Mouse (Mus musculus) limb, embryonic 15.5 days (tissue): ENCODE measurements around the gene Gjc2. TPM values are rescaled to one million over a fixed set of nuclear protein-coding genes. Genes with fewer than 3 reads are reported as not detected.

Experiments used
- ATAC-seq: fragments of 200-750 bp; cut with Nextera tagmentation; 2 replicates; pipeline ENCODE4 v1.8.0; 2017; ENCODE audit warnings: low read depth, moderate TSS enrichment; ENCODE audit not compliant: insufficient number of reproducible peaks, low FRiP score, low TSS enrichment
- H3K27ac ChIP-seq: fragments of 300-500 bp; sonication (generic); 2 replicates; pipeline ENCODE4 v1.5.1; 2015; ENCODE audit warnings: moderate library complexity, mild to moderate bottlenecking, inconsistent platforms
- H3K27me3 ChIP-seq: fragments of 300-500 bp; sonication (generic); 2 replicates; pipeline ENCODE4 v1.6.1; 2015; ENCODE audit warnings: inconsistent platforms
- H3K36me3 ChIP-seq: fragments of 300-500 bp; sonication (generic); 2 replicates; pipeline ENCODE4 v1.6.1; 2015; ENCODE audit warnings: inconsistent platforms
- H3K4me1 ChIP-seq: fragments of 300-500 bp; sonication (generic); 2 replicates; pipeline ENCODE4 v1.6.1; 2015; ENCODE audit warnings: inconsistent platforms
- H3K4me2 ChIP-seq: fragments of 300-500 bp; sonication (generic); 2 replicates; pipeline ENCODE4 v1.6.1; 2015; ENCODE audit warnings: mild to moderate bottlenecking, inconsistent platforms
- H3K4me3 ChIP-seq: fragments of 300-500 bp; sonication (generic); 2 replicates; pipeline ENCODE4 v1.5.1; 2015; ENCODE audit warnings: mild to moderate bottlenecking, inconsistent platforms
- H3K9ac ChIP-seq: fragments of 300-500 bp; sonication (generic); 2 replicates; pipeline ENCODE4 v1.6.1; 2015; ENCODE audit warnings: inconsistent platforms
- H3K9me3 ChIP-seq: fragments of 300-500 bp; sonication (generic); 2 replicates; pipeline ENCODE4 v1.6.1; 2016; ENCODE audit warnings: inconsistent platforms
- WGBS: fragments of 180-500 bp; shearing (Covaris S2); methylation state at CpG from one replicate; pipeline ENCODE4 v1.1.7; 2015; 5-methylcytosine and 5-hydroxymethylcytosine counted together
- polyA plus RNA-seq: library from polyadenylated mRNA; unstranded; fragments of >200 nt; fragmentation: Nextera tagmentation; extraction: Ambion mirVana; gene quantifications from 2 replicates; pipeline ENCODE4 v1.2.1, GENCODE M21; 2015

The Gjc2 gene
- polyA plus RNA-seq, 1 experiment from 2014 or later: 0.32 TPM

GRCm38 (mm10) chr11:59151729-59152128, 31.3 kb downstream of the Gjc2 start:
- Histone ChIP-seq H3K27me3 (no peaks in the 10 kb centered on the region), H3K9me3 (no peaks in the 10 kb centered on the region), H3K27ac (no peak overlapping the region), H3K9ac (no peak overlapping the region), H3K36me3 (peaks cover 11% of the 10 kb centered on the region; the same call in 1 of the 2 replicates), H3K4me1 (no peaks in the 10 kb centered on the region), H3K4me3 (no peak overlapping the region), H3K4me2 (no peak overlapping the region)
- WGBS: 27% methylated on average over 3 of the region's 3 CpGs
- no peak for ATAC-seq

GRCm38 (mm10) chr11:59149302-59149701, 33.7 kb downstream of the Gjc2 start:
- no peak for ATAC-seq
- Histone ChIP-seq H3K9ac (no peak overlapping the region), H3K36me3 (no peaks in the 10 kb centered on the region), H3K9me3 (no peaks in the 10 kb centered on the region), H3K27me3 (no peaks in the 10 kb centered on the region), H3K27ac (no peak overlapping the region), H3K4me2 (no peak overlapping the region), H3K4me3 (no peak overlapping the region), H3K4me1 (no peaks in the 10 kb centered on the region)
- 71% methylated on average over 3 of the region's 3 CpGs for WGBS

GRCm38 (mm10) chr11:59142962-59143361, 40.1 kb downstream of the Gjc2 start:
- no peak overlapping the region for H3K27ac ChIP-seq
- 67% methylated on average over 5 of the region's 5 CpGs for WGBS
- no peak for ATAC-seq
- peaks cover 2% of the 10 kb centered on the region; the same call in 1 of the 2 replicates for H3K4me1 ChIP-seq
- H3K27me3 ChIP-seq: peaks cover 7% of the 10 kb centered on the region
- H3K4me3 ChIP-seq: no peak overlapping the region
- no peak overlapping the region for H3K4me2 ChIP-seq
- H3K9me3 ChIP-seq: no peaks in the 10 kb centered on the region
- H3K9ac ChIP-seq: no peak overlapping the region
- no peaks in the 10 kb centered on the region for H3K36me3 ChIP-seq

- H3K27me3 ChIP-seq: peaks cover 18% of the 10 kb centered on the region
- peak overlapping the region; percentile 29; the same call in 1 of the 2 replicates for H3K4me2 ChIP-seq
- no peak overlapping the region for H3K9ac ChIP-seq
- no peak overlapping the region for H3K27ac ChIP-seq
- ATAC-seq: no peak
- 11% methylated on average over 14 of the region's 14 CpGs for WGBS
- no peaks in the 10 kb centered on the region for H3K36me3 ChIP-seq
- peaks cover 2% of the 10 kb centered on the region; the same call in 1 of the 2 replicates for H3K4me1 ChIP-seq
- no peak overlapping the region for H3K4me3 ChIP-seq
- no peaks in the 10 kb centered on the region for H3K9me3 ChIP-seq
These were observed 41.1 kb downstream of the Gjc2 start for GRCm38 (mm10) chr11:59141772-59142370.

GRCm38 (mm10) chr11:59138537-59139486, 44.2 kb downstream of the Gjc2 start:
- peaks cover 18% of the 10 kb centered on the region for H3K4me1 ChIP-seq
- 65% methylated on average over 19 of the region's 19 CpGs for WGBS
- no peaks in the 10 kb centered on the region for H3K9me3 ChIP-seq
- peaks cover 48% of the 10 kb centered on the region for H3K27me3 ChIP-seq
- H3K4me3 ChIP-seq: no peak overlapping the region
- no peak overlapping the region for H3K27ac ChIP-seq
- no peak for ATAC-seq
- H3K36me3 ChIP-seq: no peaks in the 10 kb centered on the region
- H3K9ac ChIP-seq: no peak overlapping the region
- H3K4me2 ChIP-seq: no peak overlapping the region

- Histone ChIP-seq H3K4me3 (no peak overlapping the region), H3K27ac (no peak overlapping the region), H3K4me1 (peaks cover 18% of the 10 kb centered on the region), H3K27me3 (peaks cover 65% of the 10 kb centered on the region), H3K9me3 (no peaks in the 10 kb centered on the region), H3K9ac (no peak overlapping the region), H3K4me2 (no peak overlapping the region), H3K36me3 (no peaks in the 10 kb centered on the region)
- ATAC-seq: no peak
- WGBS: 70% methylated on average over 12 of the region's 12 CpGs
These were observed 45.9 kb downstream of the Gjc2 start for GRCm38 (mm10) chr11:59136994-59137706.

GRCm38 (mm10) chr11:59135904-59136452, 47.0 kb downstream of the Gjc2 start, which contains the start of gene Obscn:
Gene Obscn (minus strand): TSS chr11:59136402.
- 21% methylated on average over 44 of the region's 44 CpGs for WGBS
- H3K4me2 ChIP-seq: peak within 1 kb of the TSS; percentile 26
- H3K4me3 ChIP-seq: peak within 1 kb of the TSS; percentile 21
- no peak within 1 kb of the TSS for H3K9ac ChIP-seq
- H3K27ac ChIP-seq: no peak within 1 kb of the TSS
- H3K27me3 ChIP-seq: peaks cover 73% of the 10 kb centered on the region
- ATAC-seq: no peak
- no peaks in the 10 kb centered on the region for H3K9me3 ChIP-seq
- peaks cover 16% of the 10 kb centered on the region for H3K4me1 ChIP-seq
- H3K36me3 ChIP-seq: no peaks in the 10 kb centered on the region

GRCm38 (mm10) chr11:59135051-59135820, 47.8 kb downstream of the Gjc2 start:
- Histone ChIP-seq H3K27ac (no peak overlapping the region), H3K4me2 (peak overlapping the region; percentile 26), H3K9me3 (no peaks in the 10 kb centered on the region), H3K4me3 (peak overlapping the region; percentile 21), H3K36me3 (no peaks in the 10 kb centered on the region), H3K27me3 (peaks cover 77% of the 10 kb centered on the region), H3K4me1 (peaks cover 16% of the 10 kb centered on the region), H3K9ac (no peak overlapping the region)
- WGBS: 8% methylated on average over 55 of the region's 55 CpGs
- no peak for ATAC-seq

GRCm38 (mm10) chr11:59134373-59134997, 48.5 kb downstream of the Gjc2 start:
- Histone ChIP-seq H3K4me3 (peak overlapping the region; percentile 20), H3K4me1 (peaks cover 16% of the 10 kb centered on the region), H3K4me2 (peak overlapping the region; percentile 19), H3K27ac (no peak overlapping the region), H3K9ac (no peak overlapping the region), H3K27me3 (peaks cover 77% of the 10 kb centered on the region), H3K9me3 (no peaks in the 10 kb centered on the region), H3K36me3 (no peaks in the 10 kb centered on the region)
- 6% methylated on average over 34 of the region's 35 CpGs for WGBS
- no peak for ATAC-seq

GRCm38 (mm10) chr11:59132065-59132464, 50.9 kb downstream of the Gjc2 start:
- 87% methylated on average over 2 of the region's 3 CpGs for WGBS
- peaks cover 61% of the 10 kb centered on the region for H3K27me3 ChIP-seq

More at GRCm38 (mm10) chr11:59132065-59132464, 50.9 kb downstream of the Gjc2 start:
- no peak overlapping the region for H3K4me2 ChIP-seq
- no peak overlapping the region for H3K9ac ChIP-seq
- H3K4me1 ChIP-seq: peaks cover 16% of the 10 kb centered on the region
- no peak overlapping the region for H3K4me3 ChIP-seq
- no peaks in the 10 kb centered on the region for H3K36me3 ChIP-seq
- ATAC-seq: no peak
- no peak overlapping the region for H3K27ac ChIP-seq
- no peaks in the 10 kb centered on the region for H3K9me3 ChIP-seq
